Mouse (Mus musculus) liver, postnatal 0 days (tissue): ENCODE results near the gene Acot11. TPM values are rescaled to one million over a fixed set of nuclear protein-coding genes. Genes with fewer than 3 reads are reported as not detected.
A peak's percentile ranks its signal among the peaks of the same experiment; 100 is the strongest.
"Not testable (repeated sequence)": the region's sequence is repeated elsewhere in the genome, so short reads cannot be mapped to it uniquely, and the experiment has no call there.

Experiments
- ATAC-seq: fragments of 200-750 bp; cut with Nextera tagmentation; 2 replicates; pipeline ENCODE4 v1.8.0; 2017; ENCODE audit warnings: mild to moderate bottlenecking, moderate library complexity
- DNase-seq: peaks from one replicate; pipeline ENCODE4 v3.0.0-alpha.2; 2016
- H3K27ac ChIP-seq: fragments of 300-500 bp; sonication (generic); 2 replicates; pipeline ENCODE4 v1.5.1; 2014; ENCODE audit warnings: antibody characterized with exemption, moderate library complexity, mild to moderate bottlenecking, low read depth
- H3K27me3 ChIP-seq: fragments of 300-500 bp; sonication (generic); 2 replicates; pipeline ENCODE4 v1.6.1; 2014; ENCODE audit warnings: low read length, control low read depth, mixed read lengths; ENCODE audit not compliant: insufficient read depth
- H3K36me3 ChIP-seq: fragments of 300-500 bp; sonication (generic); replicated peaks from 2 replicates; pipeline ENCODE4 v1.6.1; 2014; ENCODE audit warnings: mild to moderate bottlenecking, control low read depth, low read length, moderate library complexity, mixed read lengths; ENCODE audit not compliant: insufficient read depth
- H3K4me1 ChIP-seq: fragments of 300-500 bp; sonication (generic); 2 replicates; pipeline ENCODE4 v1.6.1; 2014; ENCODE audit warnings: antibody characterized with exemption, mild to moderate bottlenecking, control low read depth; ENCODE audit not compliant: insufficient read depth
- H3K4me2 ChIP-seq: fragments of 300-500 bp; sonication (generic); 2 replicates; pipeline ENCODE4 v1.6.1; 2014; ENCODE audit warnings: low read depth, mild to moderate bottlenecking, low read length, moderate library complexity, mixed read lengths
- H3K4me3 ChIP-seq: fragments of 300-500 bp; sonication (generic); 2 replicates; pipeline ENCODE4 v1.5.1; 2014; ENCODE audit warnings: low read depth, low read length
- H3K9ac ChIP-seq: fragments of 300-500 bp; sonication (generic); replicated peaks from 2 replicates; pipeline ENCODE4 v1.6.1; 2014; ENCODE audit warnings: mild to moderate bottlenecking, moderate library complexity
- H3K9me3 ChIP-seq: fragments of 300-500 bp; sonication (generic); 2 replicates; pipeline ENCODE4 v1.6.1; 2016; ENCODE audit warnings: mild to moderate bottlenecking, control low read depth, low read length, mixed read lengths
- CTCF ChIP-seq: sonication (generic); IDR thresholded peaks from 2 replicates; pipeline ENCODE4 v1.5.1; 2016; ENCODE audit warnings: antibody characterized with exemption, low read depth
- EP300 ChIP-seq: IDR thresholded peaks from 2 replicates; pipeline ENCODE4 v1.6.1; 2016; ENCODE audit warnings: antibody characterized with exemption, low read depth, mild to moderate bottlenecking
- WGBS: fragments of 180-500 bp; shearing (Covaris S2); extraction: QIAGEN DNeasy Blood & Tissue Kit; methylation state at CpG from one replicate; pipeline ENCODE4 v1.1.7; 2014; ENCODE audit not compliant: insufficient replicate concordance; 5-methylcytosine and 5-hydroxymethylcytosine counted together
- polyA plus RNA-seq: library from polyadenylated mRNA; unstranded; fragments of >200 nt; fragmentation: Nextera tagmentation; extraction: Ambion mirVana; gene quantifications from 2 replicates; pipeline ENCODE4 v1.2.1, GENCODE M21; 2015

Acot11 gene
- polyA plus RNA-seq, 1 experiment from 2014 or later = 2.1 TPM

- peak overlapping the region; percentile 84 for H3K4me2 ChIP-seq
- DNase-seq (peak; percentile 54), ATAC-seq (peak; percentile 72)
- H3K9me3 ChIP-seq = peaks cover 5% of the 10 kb centered on the region; the same call in 1 of the 2 replicates
- H3K4me3 ChIP-seq = peak overlapping the region; percentile 54
- WGBS = 54% methylated on average over 4 of the region's 4 CpGs
- H3K4me1 ChIP-seq = peaks cover 24% of the 10 kb centered on the region
- no peaks in the 10 kb centered on the region for H3K27me3 ChIP-seq
- no peaks in the 10 kb centered on the region for H3K36me3 ChIP-seq
- peak overlapping the region; percentile 55 for H3K27ac ChIP-seq
- H3K9ac ChIP-seq = peak overlapping the region; percentile 71
- TF ChIP-seq EP300 (no peak), CTCF (peak; percentile 86)
Measured at GRCm38 (mm10) chr4:106803781-106804180, 1.0 kb downstream of the Acot11 start.

DNA sequence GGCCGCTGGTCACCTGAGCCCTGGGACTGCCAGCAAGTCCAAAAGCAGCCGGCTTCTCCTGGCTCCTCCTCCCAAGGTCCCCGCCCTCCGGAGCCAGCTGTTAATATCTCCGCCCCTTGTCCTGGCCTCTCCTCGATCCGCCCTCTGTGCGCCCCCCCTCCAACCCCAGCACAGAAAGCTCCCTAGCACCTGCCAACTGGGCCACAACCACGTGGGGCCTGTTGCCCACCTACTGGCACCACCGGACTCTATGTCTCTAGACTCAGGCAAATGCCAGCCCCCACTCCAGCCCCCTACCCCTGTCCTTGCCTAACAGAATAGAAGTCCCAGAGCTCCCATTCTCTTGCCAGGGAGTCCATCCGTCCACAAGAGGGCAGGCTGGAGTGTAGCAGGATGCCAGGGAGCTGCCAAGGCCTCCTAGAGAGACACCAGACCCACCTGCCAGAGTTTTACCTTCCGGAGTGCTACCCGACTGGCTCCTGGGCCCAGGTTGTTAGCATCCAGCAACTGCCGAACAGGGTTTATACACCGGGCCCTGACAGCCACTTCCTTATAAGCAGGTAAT lies 4.9 kb downstream of the Acot11 start:
- DNase-seq = peak; percentile 78
- 0 out of 2 replicates have a peak overlapping the region, but pooled peaks have one; percentile 3 for H3K4me3 ChIP-seq
- peak overlapping the region; percentile 38; the same call in 1 of the 2 replicates for H3K9ac ChIP-seq
- TF ChIP-seq EP300 = no peak
- peak; percentile 77 for TF ChIP-seq CTCF
- no peaks in the 10 kb centered on the region for H3K27me3 ChIP-seq
- peaks cover 20% of the 10 kb centered on the region for H3K4me1 ChIP-seq
- H3K27ac ChIP-seq = no peak overlapping the region
- peaks cover 5% of the 10 kb centered on the region; the same call in 1 of the 2 replicates for H3K9me3 ChIP-seq
- H3K4me2 ChIP-seq = peak overlapping the region; percentile 57
- peak; percentile 56 for ATAC-seq
- H3K36me3 ChIP-seq = no peaks in the 10 kb centered on the region
- 26% methylated on average over 15 of the region's 15 CpGs for WGBS

DNA sequence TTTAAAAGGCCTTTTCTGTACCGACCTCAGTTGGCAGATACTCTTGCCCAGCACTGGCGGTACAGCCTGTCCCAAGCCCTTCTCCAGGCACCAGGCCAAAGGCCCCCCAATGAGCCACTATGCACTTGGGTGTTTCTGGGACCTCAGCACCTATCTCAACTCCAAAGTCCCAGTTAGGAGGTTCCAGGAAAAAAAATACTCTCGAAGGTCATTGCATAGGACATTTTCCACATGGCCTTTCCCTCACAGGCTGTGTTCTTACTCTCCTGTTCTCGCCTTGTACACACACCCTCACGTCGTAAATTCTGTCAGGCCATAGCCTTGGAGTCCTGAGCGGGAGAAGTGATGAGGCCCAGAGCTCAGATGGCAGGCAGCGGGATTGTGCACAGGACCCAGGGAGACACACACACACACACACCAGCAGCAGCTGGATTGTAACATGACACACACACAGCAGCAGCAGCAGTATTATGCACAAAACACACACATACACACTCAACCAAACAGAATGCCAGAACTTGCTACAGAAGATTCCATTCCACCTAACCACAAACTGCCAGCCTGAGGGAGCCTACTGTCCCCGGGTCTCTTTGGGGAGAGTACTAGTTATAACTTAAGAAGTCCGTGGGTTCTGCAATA lies 5.8 kb downstream of the Acot11 start:
- Histone ChIP-seq H3K9ac (no peak overlapping the region; the same call in 1 of the 2 replicates), H3K9me3 (peaks cover 5% of the 10 kb centered on the region; the same call in 1 of the 2 replicates), H3K27ac (no peak overlapping the region), H3K27me3 (no peaks in the 10 kb centered on the region), H3K4me3 (no peak overlapping the region), H3K36me3 (no peaks in the 10 kb centered on the region), H3K4me1 (peaks cover 17% of the 10 kb centered on the region), H3K4me2 (peak overlapping the region; percentile 57)
- ATAC-seq (no peak), DNase-seq (no peak)
- 66% methylated on average over 10 of the region's 10 CpGs for WGBS
- no peak for TF ChIP-seq CTCF
- TF ChIP-seq EP300 = no peak

DNA sequence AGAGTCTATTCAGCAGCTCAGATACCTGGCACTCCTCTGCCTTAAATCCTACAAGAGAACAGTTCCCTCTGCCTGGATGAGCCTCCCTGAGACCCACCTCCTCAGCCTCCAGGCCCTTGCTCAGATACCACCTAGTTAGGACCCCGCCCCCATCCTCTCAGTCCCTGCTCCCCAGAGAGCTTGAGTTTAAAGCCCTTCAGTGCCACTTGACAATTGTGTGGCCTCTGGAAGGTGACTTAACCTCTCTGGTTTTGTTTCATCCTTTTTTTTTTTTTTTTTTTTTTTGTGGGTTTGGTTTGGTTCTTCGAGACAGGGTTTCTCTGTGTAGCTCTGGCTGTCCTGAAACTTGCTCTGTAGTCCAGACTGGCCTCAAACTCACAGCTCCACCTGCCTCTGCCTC lies 9.5 kb downstream of the Acot11 start:
- TF ChIP-seq EP300 = no peak
- no peak for TF ChIP-seq CTCF
- no peaks in the 10 kb centered on the region for H3K36me3 ChIP-seq
- H3K4me1 ChIP-seq = peaks cover 28% of the 10 kb centered on the region
- no peak overlapping the region for H3K27ac ChIP-seq
- H3K4me3 ChIP-seq = no peak overlapping the region
- H3K4me2 ChIP-seq = no peak overlapping the region
- no peaks in the 10 kb centered on the region for H3K27me3 ChIP-seq
- ATAC-seq = no peak
- no peaks in the 10 kb centered on the region for H3K9me3 ChIP-seq
- 75% methylated on average over 2 of the region's 2 CpGs for WGBS
- DNase-seq = no peak
- no peak overlapping the region for H3K9ac ChIP-seq

GRCm38 (mm10) chr4:106794247-106794646 lies 10.6 kb downstream of the Acot11 start:
- Histone ChIP-seq H3K9ac (no peak overlapping the region), H3K4me1 (peaks cover 20% of the 10 kb centered on the region), H3K4me2 (no peak overlapping the region), H3K4me3 (no peak overlapping the region), H3K36me3 (no peaks in the 10 kb centered on the region), H3K27me3 (no peaks in the 10 kb centered on the region), H3K9me3 (no peaks in the 10 kb centered on the region), H3K27ac (no peak overlapping the region)
- no peak for TF ChIP-seq EP300
- TF ChIP-seq CTCF = no peak
- DNase-seq (peak; percentile 13), ATAC-seq (no peak)
- WGBS = 49% methylated on average over 7 of the region's 7 CpGs

DNA sequence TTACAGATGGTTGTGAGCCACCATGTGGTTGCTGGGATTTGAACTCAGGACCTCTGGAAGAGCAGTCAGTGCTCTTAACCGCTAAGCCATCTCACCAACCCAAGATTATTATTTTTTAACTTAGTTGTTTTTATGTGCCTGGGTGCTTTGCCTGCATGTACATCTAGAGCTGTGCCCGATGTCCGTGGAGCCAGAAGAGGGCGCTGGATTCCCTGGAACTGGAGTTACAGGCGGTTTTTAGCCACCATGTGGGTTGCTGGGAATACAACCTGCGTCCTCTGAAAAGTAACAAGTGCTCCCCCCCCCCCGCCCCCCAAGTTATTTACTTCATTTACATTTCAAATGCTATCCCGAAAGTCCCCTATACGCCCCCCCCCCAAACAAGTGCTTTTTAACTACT lies 11.0 kb downstream of the Acot11 start:
- ATAC-seq, H3K36me3 ChIP-seq, H3K4me2 ChIP-seq, H3K9me3 ChIP-seq, H3K4me3 ChIP-seq, H3K27me3 ChIP-seq, H3K27ac ChIP-seq, H3K9ac ChIP-seq, DNase-seq: not testable (repeated sequence)
- H3K4me1 ChIP-seq = peaks cover 20% of the 10 kb centered on the region
- WGBS = 93% methylated on average over 9 of the region's 9 CpGs
